Mouse (Mus musculus) retina, postnatal 1 day (tissue): Measurements from ENCODE around the gene Rpl29.

Experiments
- DNase-seq: peaks from one replicate; pipeline ENCODE4 v3.0.0-alpha.2; 2012

Gene Rpl29

DNA sequence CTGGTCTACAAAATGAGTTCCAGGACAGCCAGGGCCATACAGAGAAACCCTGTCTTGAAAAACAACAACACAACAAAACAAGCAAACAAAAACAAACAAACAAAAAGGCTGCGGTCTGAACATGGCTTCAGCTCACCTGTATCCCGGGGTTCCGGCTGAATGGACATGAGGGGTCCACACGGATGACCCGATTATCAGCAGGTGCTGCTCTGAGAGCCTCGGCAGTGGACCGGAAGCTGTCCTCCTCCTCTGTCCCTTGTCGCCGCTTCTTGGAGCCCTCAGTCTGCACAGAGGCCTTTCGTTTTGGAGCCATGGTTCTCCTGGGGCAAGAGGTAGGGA is 46.4 kb downstream of the Rpl29 start, which contains the start of gene Rrp9:
Rrp9 (plus strand) TSS at position 301 of the 339 bp plus-strand sequence.
- no peak for DNase-seq

DNA sequence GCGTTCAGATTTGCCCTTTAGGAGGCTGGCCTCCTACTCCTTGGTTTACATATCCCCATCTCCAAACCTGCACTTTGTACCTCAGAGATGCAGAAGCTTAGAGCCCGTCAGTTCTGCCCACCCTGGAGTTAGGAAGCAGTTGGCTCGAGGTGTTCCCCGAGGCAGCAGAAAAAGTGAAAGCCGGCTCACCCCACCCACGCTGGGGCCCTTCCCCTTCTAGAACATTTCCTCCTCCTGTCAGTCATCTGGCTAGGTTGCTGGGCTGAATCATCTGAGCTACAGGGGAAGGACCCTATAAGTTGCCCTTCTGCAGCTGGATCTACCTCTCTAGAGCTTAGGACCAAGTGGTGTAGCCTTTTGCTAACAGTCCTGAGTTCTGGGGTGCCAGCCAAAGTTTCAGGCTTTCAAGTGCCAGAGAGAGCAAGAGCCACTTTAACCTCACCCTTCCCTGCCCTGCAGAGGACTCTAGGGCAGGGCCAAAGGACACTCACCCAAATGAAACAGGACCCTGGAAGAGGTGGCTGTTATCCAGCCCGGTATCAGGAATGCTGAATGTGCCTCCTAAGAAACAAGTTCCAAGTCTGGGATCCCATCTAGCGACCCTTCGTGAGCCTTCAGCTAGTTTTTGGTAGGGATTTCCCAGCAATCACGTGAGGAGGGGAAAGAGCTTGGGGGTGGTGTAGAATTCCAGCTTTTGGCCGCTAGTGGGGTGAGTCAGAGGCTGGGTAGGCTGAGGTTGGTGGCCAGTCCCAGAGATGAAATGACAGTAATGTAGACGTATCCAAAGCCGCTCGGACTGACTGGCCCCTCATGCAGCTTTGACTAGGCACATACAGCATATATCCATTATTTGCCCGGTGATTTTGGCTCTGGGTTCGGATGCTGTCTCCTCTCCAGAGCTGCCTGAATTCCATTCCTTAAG is 47.0 kb downstream of the Rpl29 start:
- no peak for DNase-seq

DNA sequence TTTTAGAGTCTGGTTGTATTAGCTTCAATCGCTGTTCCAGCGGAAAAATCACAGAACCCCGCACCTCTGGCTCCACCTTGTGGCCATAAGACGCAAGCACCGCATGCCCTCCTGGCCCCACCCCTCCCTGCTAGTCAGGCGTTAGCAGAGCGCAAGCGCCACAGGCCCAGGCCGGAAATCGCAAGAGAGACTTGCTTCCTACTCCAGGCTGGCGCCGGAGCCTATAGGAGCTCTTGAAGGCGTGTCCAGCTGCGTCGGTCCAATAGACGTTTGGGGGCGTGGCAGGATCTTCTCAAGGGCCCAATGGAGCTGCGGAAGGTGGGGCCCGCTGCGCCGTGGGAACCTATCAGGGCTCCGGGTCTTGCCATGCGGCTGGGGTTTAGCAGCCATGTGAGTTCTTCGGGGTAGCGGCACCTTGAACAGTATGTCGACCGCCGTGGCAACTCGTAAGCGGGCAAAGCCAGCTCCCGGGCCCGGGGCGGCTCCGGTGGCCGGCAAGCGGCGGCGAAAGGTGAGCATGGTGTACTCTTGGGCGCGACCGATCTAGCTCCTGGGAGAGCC is 47.8 kb downstream of the Rpl29 start, which contains the start of gene Parp3:
Parp3 (minus strand) TSS at position 26 of the 561 bp plus-strand sequence.
- DNase-seq, result peak; percentile 100

DNA sequence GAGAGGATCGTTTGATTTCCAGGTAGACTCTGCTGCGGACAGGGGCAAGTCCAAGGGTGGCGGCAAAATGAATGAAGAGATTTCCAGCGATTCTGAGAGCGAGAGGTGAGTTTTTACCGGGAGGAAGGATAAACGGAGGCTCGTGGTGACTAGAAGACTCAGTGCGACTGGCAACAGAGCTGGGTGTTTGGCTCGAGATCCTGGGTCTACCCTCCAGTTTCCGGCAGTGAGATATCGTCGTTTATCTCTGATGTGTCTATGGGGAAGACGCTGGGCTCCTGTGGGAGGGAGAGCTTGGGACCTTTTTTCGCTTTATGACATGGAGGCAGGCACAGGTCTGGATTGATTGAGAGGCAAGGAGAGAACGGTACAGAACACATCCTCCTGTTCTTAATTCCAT is 48.4 kb downstream of the Rpl29 start:
- no peak for DNase-seq

DNA sequence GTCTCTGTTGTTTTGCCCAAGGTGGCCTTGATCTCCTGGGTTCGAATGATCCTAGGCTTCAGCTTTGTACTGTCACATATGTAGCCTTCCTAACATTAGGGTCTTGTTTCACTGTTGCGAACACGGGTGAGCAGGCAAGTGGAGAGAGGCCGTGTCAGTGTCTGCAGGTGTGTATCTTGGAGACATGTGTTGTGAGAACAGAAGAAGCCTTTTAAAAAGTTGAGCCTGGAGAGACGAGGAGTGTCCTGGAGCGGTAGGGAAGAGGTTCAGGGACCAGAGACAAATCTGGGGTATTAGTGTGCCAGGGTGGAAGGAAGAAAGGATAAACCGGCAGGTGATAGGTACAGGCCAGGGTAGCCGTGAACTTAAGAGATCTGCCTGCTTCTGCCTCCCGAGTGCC is 48.8 kb downstream of the Rpl29 start:
- DNase-seq, result no peak

DNA sequence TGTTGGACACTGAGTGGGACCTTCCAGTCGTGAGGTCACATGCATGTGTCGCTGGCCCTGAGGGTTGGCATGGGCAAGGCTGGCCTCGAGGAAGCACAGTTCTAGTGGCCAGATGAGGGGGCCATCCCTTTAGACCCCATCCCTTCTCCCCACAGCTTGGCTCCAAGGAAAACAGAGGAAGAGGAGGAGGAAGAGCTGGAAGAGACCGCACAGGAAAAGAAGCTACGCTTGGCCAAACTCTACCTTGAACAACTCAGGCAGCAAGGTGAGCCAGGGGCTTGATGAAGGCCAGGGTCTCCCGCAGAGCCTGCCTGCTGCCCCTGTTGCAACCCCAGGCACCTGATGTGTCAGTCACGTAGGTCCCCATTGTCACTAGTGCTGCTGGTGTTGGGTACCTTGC is 51.3 kb downstream of the Rpl29 start:
- no peak for DNase-seq

DNA sequence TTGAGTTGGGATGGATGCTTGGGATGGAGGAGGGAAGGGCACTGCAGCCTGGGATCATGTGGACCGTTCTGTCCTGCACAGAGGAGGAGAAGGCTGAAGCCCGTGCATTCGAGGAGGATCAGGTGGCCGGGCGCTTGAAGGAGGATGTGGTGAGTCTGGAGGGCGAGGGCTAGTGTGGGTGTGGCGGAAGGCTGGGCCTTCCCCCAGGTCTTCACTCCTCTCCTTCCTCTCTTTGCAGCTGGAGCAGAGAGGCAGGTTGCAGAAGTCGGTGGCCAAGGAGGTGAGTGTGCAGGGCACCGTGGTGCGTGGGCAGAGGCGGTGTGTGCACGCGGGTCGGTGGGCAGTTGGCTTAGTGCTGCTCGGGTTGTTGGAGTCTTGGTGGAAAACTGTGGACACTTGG is 51.8 kb downstream of the Rpl29 start:
- DNase-seq, result no peak
